Mouse (Mus musculus) limb, embryonic 13.5 days (tissue): ENCODE results near the gene Vsx1. TPM values are rescaled to one million over a fixed set of nuclear protein-coding genes. Genes with fewer than 3 reads are reported as not detected.

Source experiments
- polyA plus RNA-seq: library from polyadenylated mRNA; unstranded; fragments of >200 nt; fragmentation: Nextera tagmentation; extraction: Ambion mirVana; gene quantifications from 2 replicates; pipeline ENCODE4 v1.2.1, GENCODE M21; 2015

Gene Vsx1
- polyA plus RNA-seq, 1 experiment from 2014 or later = 0.04 TPM

Other genes with a start within 250 kb of the Vsx1 start
- 9.2 and 10.7 TPM in 2 replicates for gene Zfp442, start 237.9 kb downstream of the Vsx1 start, polyA plus RNA-seq
- gene Zfp345, start 204.3 kb downstream of the Vsx1 start, polyA plus RNA-seq = 0.15 TPM in 1 of 2 replicates, not detected in the other
- 0.45 and 1.0 TPM in 2 replicates for gene Cst7, start 118.9 kb downstream of the Vsx1 start, polyA plus RNA-seq
- 28.4 and 30.9 TPM in 2 replicates for gene Apmap, start 80.8 kb downstream of the Vsx1 start, polyA plus RNA-seq
- gene Acss1, start 20.9 kb downstream of the Vsx1 start, polyA plus RNA-seq = 4.1 and 4.5 TPM in 2 replicates
- gene Entpd6, start 59.7 kb upstream of the Vsx1 start, polyA plus RNA-seq = 29.3 and 29.9 TPM in 2 replicates
- gene Pygb, start 97.4 kb upstream of the Vsx1 start, polyA plus RNA-seq = 95.7 and 107 TPM in 2 replicates
- gene Abhd12, start 215.4 kb upstream of the Vsx1 start, polyA plus RNA-seq = 68.1 and 75.6 TPM in 2 replicates
- 49.7 and 55.3 TPM in 2 replicates for gene Gins1, start 216.0 kb upstream of the Vsx1 start, polyA plus RNA-seq